Mouse (Mus musculus): Measurements from ENCODE around the gene Psmd3.

DNA sequence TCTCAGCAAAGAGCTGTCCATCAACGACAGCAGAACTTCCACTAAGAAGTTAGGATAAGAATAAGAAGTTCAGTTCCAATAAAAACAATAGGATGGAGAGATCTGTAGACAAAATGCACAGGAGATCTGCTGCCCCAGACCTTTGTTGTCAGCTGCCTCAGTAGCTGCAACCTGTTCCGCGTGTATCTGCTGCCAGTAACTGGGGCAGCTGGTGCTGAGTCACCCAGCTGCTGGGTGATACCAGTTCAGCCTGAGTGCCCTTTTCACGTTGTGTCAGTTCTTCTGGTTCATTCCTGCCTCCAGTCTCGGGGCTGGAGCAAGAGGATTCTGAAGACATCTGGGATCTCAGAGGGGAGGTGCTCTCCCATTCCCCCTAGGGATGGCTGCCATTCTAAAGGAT lies 10.5 kb upstream of the Psmd3 start:
- TF ChIP-seq POLR2A (IDR thresholded peaks at IDR 0.05; ENCODE audit: insufficient read depth, low read depth, low read length) (no peak), CTCF (IDR thresholded peaks at IDR 0.05; ENCODE audit: insufficient read depth, low read depth, low read length) (no peak)

Measured in olfactory bulb, adult 2 months (tissue).